Mouse (Mus musculus) adrenal gland, adult 2 months (tissue): Measurements from ENCODE around the gene Tecta. TPM values are rescaled to one million over a fixed set of nuclear protein-coding genes. Genes with fewer than 3 reads are reported as not detected.

Experiments used
- DNase-seq: peaks from one replicate; pipeline ENCODE4 v3.0.0; 2021
- microRNA-seq, 2 experiments: library from miRNA; unstranded; fragments of <30 nt; microRNA quantifications; one replicate each; pipeline ENCODE4 v1.2.0; 2021
- polyA plus RNA-seq: library from polyadenylated mRNA; depleted of rRNA; stranded (reverse); fragments of >200 nt; gene quantifications from 2 replicates; pipeline ENCODE4 v1.2.3, GENCODE M21; 2012; rRNA removed
- total RNA-seq, 2 experiments: library from RNA; stranded (reverse); gene quantifications; 2 replicates each; pipeline ENCODE4 v1.2.3; 2021

Gene Tecta
- total and polyA plus RNA-seq, 3 experiments, result 0.02 to 0.86 (median 0.43) TPM

DNA sequence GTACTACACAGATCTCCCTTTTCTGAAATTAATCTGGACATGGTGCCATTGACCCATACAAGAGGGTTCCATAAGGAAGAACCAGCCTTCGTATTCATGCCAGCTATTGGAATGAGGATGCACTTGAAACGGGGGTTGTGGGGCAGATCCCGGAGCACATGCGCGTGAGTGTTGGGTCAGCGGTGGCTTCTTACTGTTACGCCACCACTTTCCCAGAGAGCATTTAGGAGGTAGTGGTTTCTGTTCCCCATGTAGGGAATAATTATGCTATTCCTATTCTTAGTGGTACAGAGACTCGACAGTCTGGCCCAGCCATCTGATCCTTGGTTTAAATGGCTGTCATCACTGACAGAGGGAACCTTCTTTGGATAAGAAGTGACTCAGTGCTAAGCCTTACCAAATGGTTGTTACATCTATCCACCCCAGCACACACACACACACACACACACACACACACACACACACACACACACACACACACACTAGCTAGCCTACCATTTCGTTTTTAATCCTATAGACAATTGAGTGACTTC lies 81.2 kb downstream of the Tecta start:
- no peak for DNase-seq

DNA sequence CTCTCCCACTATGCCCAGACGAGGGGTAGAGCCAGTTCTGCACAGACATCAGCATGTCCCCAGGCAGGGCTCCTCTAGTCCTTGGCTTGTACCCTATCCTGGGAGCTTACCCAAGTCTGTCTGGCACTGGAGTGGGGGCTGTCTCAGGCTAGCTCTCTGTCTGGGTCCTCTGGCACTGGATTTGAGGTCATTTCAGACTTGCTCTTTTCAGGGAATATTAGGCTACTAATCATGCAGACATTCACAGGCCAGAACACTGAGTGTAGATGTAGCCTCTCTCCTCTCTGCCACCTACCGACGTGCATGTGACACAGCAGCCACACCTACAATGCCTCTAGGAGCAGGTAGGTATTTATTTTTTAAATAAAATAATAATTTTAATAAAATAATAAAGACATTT lies 82.4 kb downstream of the Tecta start:
- peak; percentile 56 for DNase-seq

- peak; percentile 72 for DNase-seq
These were observed 83.9 kb downstream of the Tecta start for GRCm38 (mm10) chr9:42315816-42316215.

DNA sequence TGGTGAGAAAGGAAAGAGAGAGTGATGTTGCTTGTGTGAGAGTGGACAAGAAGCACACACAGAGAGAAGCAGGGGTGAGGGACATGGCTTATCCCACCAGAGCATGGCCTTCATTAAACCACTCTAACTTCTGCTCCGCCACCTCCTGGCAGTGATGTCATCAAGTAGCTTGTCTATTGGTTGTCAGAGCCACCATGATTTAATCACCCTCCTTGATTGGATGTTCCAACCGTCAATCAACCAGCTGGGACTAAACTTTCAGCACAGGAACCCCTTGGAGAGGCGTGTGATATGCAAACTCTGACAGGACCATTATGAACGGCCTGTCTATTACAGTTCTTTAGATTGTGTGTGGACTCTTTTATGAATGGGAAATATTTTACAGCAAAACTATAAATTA lies 84.8 kb downstream of the Tecta start:
- DNase-seq, result no peak

DNA sequence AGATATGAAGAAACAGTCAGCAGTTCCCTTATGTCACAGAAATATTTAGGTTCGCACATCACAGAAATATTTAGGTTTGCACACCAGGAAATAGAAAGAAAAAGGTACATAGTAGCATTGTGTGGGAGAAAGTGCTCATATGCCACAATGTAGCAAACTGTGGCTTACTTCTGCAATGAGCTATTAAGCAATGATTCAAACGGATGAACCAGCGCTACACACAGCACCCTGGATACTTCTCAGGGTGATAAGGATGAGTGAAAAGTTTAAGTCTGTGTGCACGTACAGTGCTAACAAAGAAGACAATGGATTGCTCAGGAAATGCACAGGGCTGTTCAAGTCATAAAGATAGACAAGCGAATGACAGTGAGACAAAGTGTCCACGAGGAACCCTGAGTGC lies 85.3 kb downstream of the Tecta start:
- DNase-seq, result no peak

DNA sequence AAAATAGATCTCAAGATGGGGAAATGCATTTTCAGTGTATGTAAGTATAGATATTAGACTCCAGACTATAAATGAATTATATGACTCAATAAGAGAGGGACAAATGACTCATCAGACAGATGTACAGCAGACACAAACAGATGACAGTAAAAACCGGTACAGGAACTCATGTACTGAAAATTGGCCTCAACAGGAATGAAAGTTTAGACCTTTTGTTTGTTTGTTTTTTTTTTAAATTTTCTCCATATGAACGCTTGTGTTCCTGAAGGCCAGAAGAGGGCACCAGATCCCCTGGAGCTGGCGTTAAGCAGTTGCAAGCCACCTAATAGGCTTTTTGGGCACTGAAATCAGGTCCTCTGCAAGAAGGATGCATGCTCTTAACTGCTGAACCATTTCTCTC lies 85.9 kb downstream of the Tecta start:
- DNase-seq, result no peak

GRCm38 (mm10) chr9:42311311-42311710 lies 88.4 kb downstream of the Tecta start:
- no peak for DNase-seq

DNA sequence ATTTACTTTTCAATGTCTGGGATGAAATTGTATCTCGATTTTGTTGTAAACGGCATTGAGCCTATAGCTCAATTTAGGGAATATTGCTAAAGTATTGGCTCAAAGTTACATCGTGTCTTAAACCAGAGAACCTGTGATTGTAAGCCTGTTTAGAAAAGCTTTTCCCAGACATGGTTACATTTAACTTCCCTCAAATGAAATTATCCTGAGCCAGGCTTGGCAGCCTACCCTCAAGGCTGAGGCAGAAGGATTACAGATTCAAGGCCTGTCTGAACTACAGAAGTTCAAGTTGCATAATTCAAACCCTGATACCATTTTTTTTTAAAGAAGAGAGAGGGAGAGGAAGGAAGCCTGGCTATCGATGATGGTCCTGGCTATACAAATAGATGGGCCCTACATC lies 95.8 kb downstream of the Tecta start:
- peak; percentile 69 for DNase-seq

- DNase-seq, result no peak
These were observed 98.6 kb downstream of the Tecta start for GRCm38 (mm10) chr9:42301082-42301633.

DNA sequence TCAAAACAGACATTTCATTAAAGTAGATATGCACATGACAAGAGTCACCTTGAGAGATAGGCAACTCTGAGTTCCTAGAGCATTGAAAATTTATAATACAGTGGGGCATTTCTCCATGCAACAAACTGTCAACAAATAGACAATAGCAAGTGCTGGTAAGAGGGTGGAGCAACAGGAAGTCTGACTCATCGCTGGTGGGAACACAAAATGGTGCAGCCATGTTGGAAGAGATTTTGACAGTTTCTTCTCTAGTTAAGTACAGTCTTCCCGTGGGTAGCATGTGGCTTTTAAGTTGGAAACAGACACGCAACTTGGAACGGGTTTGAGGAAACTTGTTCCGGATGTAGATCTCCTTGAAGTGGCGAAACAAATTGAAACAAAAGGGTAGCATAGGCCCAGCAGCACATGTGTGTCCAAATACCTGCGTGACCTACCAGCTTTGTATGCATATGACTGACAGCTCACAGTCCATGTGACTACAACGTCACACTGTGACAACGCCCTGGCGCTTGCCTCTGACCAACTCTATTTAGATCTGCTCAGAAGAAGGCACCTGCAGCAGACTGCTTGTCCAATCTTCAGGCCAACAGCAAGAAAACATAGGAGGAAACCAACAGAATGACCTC lies 103.3 kb downstream of the Tecta start:
- DNase-seq, result no peak

- no peak for DNase-seq
These were observed 105.6 kb downstream of the Tecta start for GRCm38 (mm10) chr9:42294131-42294530.

DNA sequence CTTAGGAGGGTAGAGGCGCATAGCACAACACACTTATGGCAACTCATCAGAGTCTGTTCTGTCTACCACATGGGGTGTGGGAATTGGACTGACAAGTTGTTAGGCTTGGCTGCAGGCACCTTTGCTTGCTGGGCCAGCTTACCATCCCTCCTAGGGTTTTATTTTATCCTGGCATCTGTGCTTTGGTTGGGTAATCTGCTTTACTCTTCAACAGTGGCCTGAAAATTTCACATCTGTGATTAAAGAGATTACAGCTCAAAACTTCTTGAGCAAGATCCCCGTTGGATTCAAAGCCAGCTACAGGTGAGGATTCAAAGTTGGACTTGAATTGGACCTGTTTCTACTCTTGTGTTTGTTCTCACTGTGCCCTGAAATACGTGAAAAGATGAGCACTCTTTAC lies 106.1 kb downstream of the Tecta start:
- DNase-seq, result no peak

DNA sequence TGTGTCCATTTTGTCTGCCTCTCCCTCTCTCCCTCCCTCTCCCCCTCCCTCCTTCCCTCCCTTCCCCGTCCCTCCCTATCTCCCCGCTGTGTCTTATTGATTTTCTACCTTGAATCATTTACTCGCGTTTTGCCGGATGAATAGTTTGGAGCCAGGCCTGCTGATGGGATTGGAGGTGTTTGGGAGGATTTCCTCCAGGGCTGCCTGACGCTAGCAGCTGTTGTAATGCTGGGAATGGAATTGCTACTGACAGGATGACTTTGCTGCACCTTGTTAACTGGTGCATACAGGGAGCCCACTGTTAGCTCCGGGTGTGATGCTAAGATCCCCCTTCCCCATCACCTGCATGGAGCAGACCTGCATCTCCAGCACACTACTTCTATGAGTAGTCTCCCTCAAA lies 106.7 kb downstream of the Tecta start:
- DNase-seq, result no peak

DNA sequence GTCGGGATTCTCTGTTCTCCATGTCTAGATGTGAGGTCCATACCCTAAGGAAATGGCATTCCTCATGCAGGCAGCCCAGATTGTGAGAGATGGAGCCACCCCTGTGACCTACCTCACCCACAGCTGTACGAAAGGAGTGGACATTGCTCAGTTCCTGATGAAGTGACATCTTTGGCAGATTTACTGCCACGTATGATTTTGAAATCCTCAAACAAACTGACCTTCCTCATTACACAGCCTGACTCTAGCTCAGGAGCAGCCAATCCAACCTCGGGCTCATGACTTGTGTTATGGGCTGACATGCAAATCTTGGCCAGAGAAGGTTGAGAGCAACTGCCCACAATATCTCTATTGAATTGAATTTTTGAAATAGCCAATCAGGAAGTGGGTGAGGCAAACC lies 120.1 kb downstream of the Tecta start:
- DNase-seq, result peak; percentile 69

Small RNA genes lying within 50 kb of the gene (microRNA-seq; reads per million reads assigned to microRNA genes)
- 0 reads per million in 2 experiments for gene Gm44311

Other genes starting within 250 kb of the Tecta start
- gene Sc5d, start 135.7 kb downstream of the Tecta start, total RNA-seq, result 100 to 1,000 TPM in 1 of 2 experiments, 10 to 100 TPM in 1; 55.2 to 220 TPM
- gene Sc5d, start 135.7 kb downstream of the Tecta start, polyA plus RNA-seq, result 26.2 and 55.2 TPM in 2 replicates
- gene Tbcel, start 107.9 kb upstream of the Tecta start, total RNA-seq, result 10 to 100 TPM; 44.3 to 53.5 TPM
- 8.4 and 14.8 TPM in 2 replicates for gene Tbcel, start 107.9 kb upstream of the Tecta start, polyA plus RNA-seq